Mouse (Mus musculus) cortical plate, adult 2 months (tissue): ENCODE measurements around the gene Cchcr1.

ENCODE experiments used
- CTCF ChIP-seq: fragments of 200-500 bp; IDR thresholded peaks from 2 replicates; pipeline ENCODE4 v1.5.1; 2011; ENCODE audit warnings: mild to moderate bottlenecking, control low read depth, low read length; ENCODE audit not compliant: insufficient read depth; ENCODE audit errors: extremely low read depth
- POLR2A ChIP-seq: fragments of 200-500 bp; IDR thresholded peaks from 2 replicates; pipeline ENCODE4 v1.6.1; 2011; ENCODE audit warnings: mild to moderate bottlenecking, low read length, control low read depth; ENCODE audit not compliant: insufficient read depth; ENCODE audit errors: extremely low read depth

- TF ChIP-seq POLR2A (no peak), CTCF (no peak)
Measured at GRCm38 (mm10) chr17:35556186-35556765, 39.4 kb downstream of the Cchcr1 start.
